Mouse (Mus musculus) kidney, adult 2 months (tissue): Measurements from ENCODE around the gene H2-M10.3.
"Not testable (repeated sequence)": the region's sequence is repeated elsewhere in the genome, so short reads cannot be mapped to it uniquely, and the experiment has no call there.

Experiments used
- CTCF ChIP-seq: fragments of 200-500 bp; conservative IDR thresholded peaks from 2 replicates; pipeline ENCODE4 v1.5.1; 2011; ENCODE audit warnings: low read depth, mild to moderate bottlenecking, control low read depth, low read length, moderate library complexity, mixed read lengths; ENCODE audit not compliant: insufficient read depth, insufficient read length
- POLR2A ChIP-seq: fragments of 200-500 bp; IDR thresholded peaks from one replicate; pipeline ENCODE4 v1.6.1; 2011; ENCODE audit warnings: low read depth, low read length, control low read depth

GRCm38 (mm10) chr17:36368317-36368716 is at the start of gene H2-M10.3:
- not testable (repeated sequence) for TF ChIP-seq CTCF, POLR2A
